Mouse (Mus musculus): ENCODE measurements at regions not wholly inside any gene's neighbourhood (a gene's known extent, or its start where the extent isn't known, plus 50 kb on each side); places are given as distances from the start of the nearest gene placed in this dataset.
"Not testable (repeated sequence)": the region's sequence is repeated elsewhere in the genome, so short reads cannot be mapped to it uniquely, and the experiment has no call there.

- no peak for TF ChIP-seq EP300 (IDR thresholded peaks at IDR 0.05)
- no peak for TF ChIP-seq CTCF (IDR thresholded peaks at IDR 0.05)
- no peak overlapping the region for H3K27ac ChIP-seq (ENCODE audit: low read length)
- H3K36me3 ChIP-seq (ENCODE audit: insufficient read depth, low read length): no peaks in the 10 kb centered on the region
- 51% methylated on average over 4 of the region's 4 CpGs for WGBS
- DNase-seq (ENCODE audit: low spot score) (peak; percentile 44), ATAC-seq (peak; percentile 80)
- H3K27me3 ChIP-seq (replicated peaks; ENCODE audit: insufficient read depth, low read length): no peaks in the 10 kb centered on the region
- H3K4me3 ChIP-seq (ENCODE audit: low read depth, low read length): no peak overlapping the region
- no peaks in the 10 kb centered on the region for H3K9me3 ChIP-seq (ENCODE audit: low read length)
- H3K4me2 ChIP-seq (replicated peaks; ENCODE audit: low read depth, low read length): no peak overlapping the region
- H3K4me1 ChIP-seq (ENCODE audit: insufficient read depth, low read depth, low read length): no peaks in the 10 kb centered on the region
- no peak overlapping the region for H3K9ac ChIP-seq (replicated peaks; ENCODE audit: low read depth)
Measured at GRCm38 (mm10) chr10:3155542-3155941, 112.0 kb downstream of the H60c start.

- H3K9me3 ChIP-seq (ENCODE audit: low read length): no peaks in the 10 kb centered on the region
- H3K27ac ChIP-seq (ENCODE audit: low read length): no peak overlapping the region
- H3K4me2 ChIP-seq (replicated peaks; ENCODE audit: low read depth, low read length): no peak overlapping the region
- H3K9ac ChIP-seq (replicated peaks; ENCODE audit: low read depth): no peak overlapping the region
- TF ChIP-seq CTCF (IDR thresholded peaks at IDR 0.05) (no peak), EP300 (IDR thresholded peaks at IDR 0.05) (no peak)
- H3K4me3 ChIP-seq (ENCODE audit: low read depth, low read length): no peak overlapping the region
- ATAC-seq (no peak), DNase-seq (ENCODE audit: low spot score) (no peak)
- H3K27me3 ChIP-seq (replicated peaks; ENCODE audit: insufficient read depth, low read length): no peaks in the 10 kb centered on the region
- 80% methylated on average over 4 of the region's 4 CpGs for WGBS
- H3K36me3 ChIP-seq (ENCODE audit: insufficient read depth, low read length): no peaks in the 10 kb centered on the region
- H3K4me1 ChIP-seq (ENCODE audit: insufficient read depth, low read depth, low read length): no peaks in the 10 kb centered on the region
Measured at GRCm38 (mm10) chr10:3148171-3148570, 119.4 kb downstream of the H60c start.

GRCm38 (mm10) chr10:3139306-3139705, 128.3 kb downstream of the H60c start:
- WGBS: 83% methylated on average over 4 of the region's 4 CpGs
- no peak overlapping the region for H3K9ac ChIP-seq (replicated peaks; ENCODE audit: low read depth)

DNA sequence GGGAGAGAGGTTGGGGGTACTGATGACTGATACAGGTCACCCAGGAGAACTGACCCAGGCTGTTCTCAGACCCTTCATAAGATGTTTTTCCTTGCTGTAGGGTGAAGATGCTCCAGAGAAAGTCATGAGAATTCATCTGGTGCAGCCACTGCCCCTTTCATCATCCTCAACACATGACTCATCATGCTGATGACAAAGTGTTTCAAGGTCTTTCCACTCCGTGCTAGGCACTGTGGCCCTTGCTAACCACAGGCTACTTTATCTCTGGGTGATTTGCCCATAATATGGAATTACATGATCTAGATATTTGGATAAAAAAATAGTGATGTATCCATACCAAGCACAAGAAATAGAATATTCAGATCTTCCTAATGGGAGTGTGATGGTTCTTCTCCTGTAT, 140.1 kb downstream of the H60c start:
- Histone ChIP-seq H3K4me2 (replicated peaks; ENCODE audit: low read depth, low read length) (no peak overlapping the region), H3K4me1 (ENCODE audit: insufficient read depth, low read depth, low read length) (no peaks in the 10 kb centered on the region), H3K27ac (ENCODE audit: low read length) (no peak overlapping the region), H3K9ac (replicated peaks; ENCODE audit: low read depth) (no peak overlapping the region), H3K27me3 (replicated peaks; ENCODE audit: insufficient read depth, low read length) (no peaks in the 10 kb centered on the region), H3K36me3 (ENCODE audit: insufficient read depth, low read length) (no peaks in the 10 kb centered on the region), H3K9me3 (ENCODE audit: low read length) (no peaks in the 10 kb centered on the region), H3K4me3 (ENCODE audit: low read depth, low read length) (no peak overlapping the region)
- DNase-seq (ENCODE audit: low spot score): no peak
- 50% methylated on average over 1 of the region's 1 CpGs for WGBS
- no peak for ATAC-seq
- no peak for TF ChIP-seq CTCF (IDR thresholded peaks at IDR 0.05)
- no peak for TF ChIP-seq EP300 (IDR thresholded peaks at IDR 0.05)

More at GRCm38 (mm10) chr10:3139306-3139705, 128.3 kb downstream of the H60c start:
- Histone ChIP-seq H3K27ac (ENCODE audit: low read length) (no peak overlapping the region), H3K9me3 (ENCODE audit: low read length) (no peaks in the 10 kb centered on the region), H3K4me2 (replicated peaks; ENCODE audit: low read depth, low read length) (no peak overlapping the region), H3K4me1 (ENCODE audit: insufficient read depth, low read depth, low read length) (no peaks in the 10 kb centered on the region), H3K4me3 (ENCODE audit: low read depth, low read length) (no peak overlapping the region), H3K36me3 (ENCODE audit: insufficient read depth, low read length) (no peaks in the 10 kb centered on the region), H3K27me3 (replicated peaks; ENCODE audit: insufficient read depth, low read length) (no peaks in the 10 kb centered on the region)
- no peak for DNase-seq (ENCODE audit: low spot score)
- TF ChIP-seq CTCF (IDR thresholded peaks at IDR 0.05): no peak
- no peak for TF ChIP-seq EP300 (IDR thresholded peaks at IDR 0.05)
- no peak for ATAC-seq

GRCm38 (mm10) chr10:3117451-3118070, 150.0 kb downstream of the H60c start:
- no peak for ATAC-seq
- WGBS: 84% methylated on average over 3 of the region's 3 CpGs
- H3K4me1 ChIP-seq (ENCODE audit: insufficient read depth, low read depth, low read length): no peaks in the 10 kb centered on the region

GRCm38 (mm10) chr10:3114421-3114820, 153.2 kb downstream of the H60c start:
- H3K4me2 ChIP-seq (replicated peaks; ENCODE audit: low read depth, low read length); H3K9ac ChIP-seq (replicated peaks; ENCODE audit: low read depth); DNase-seq (ENCODE audit: low spot score); H3K27me3 ChIP-seq (replicated peaks; ENCODE audit: insufficient read depth, low read length); ATAC-seq; H3K27ac ChIP-seq (ENCODE audit: low read length); H3K4me1 ChIP-seq (ENCODE audit: insufficient read depth, low read depth, low read length); H3K9me3 ChIP-seq (ENCODE audit: low read length); H3K36me3 ChIP-seq (ENCODE audit: insufficient read depth, low read length); H3K4me3 ChIP-seq (ENCODE audit: low read depth, low read length): not testable (repeated sequence)
- WGBS: 82% methylated on average over 4 of the region's 8 CpGs

More at GRCm38 (mm10) chr10:3117451-3118070, 150.0 kb downstream of the H60c start:
- H3K27me3 ChIP-seq (replicated peaks; ENCODE audit: insufficient read depth, low read length): no peaks in the 10 kb centered on the region
- H3K4me3 ChIP-seq (ENCODE audit: low read depth, low read length): no peak overlapping the region
- TF ChIP-seq EP300 (IDR thresholded peaks at IDR 0.05) (no peak), CTCF (IDR thresholded peaks at IDR 0.05) (no peak)
- no peak overlapping the region for H3K27ac ChIP-seq (ENCODE audit: low read length)
- no peaks in the 10 kb centered on the region for H3K36me3 ChIP-seq (ENCODE audit: insufficient read depth, low read length)
- DNase-seq (ENCODE audit: low spot score): no peak
- H3K9me3 ChIP-seq (ENCODE audit: low read length): peaks cover 12% of the 10 kb centered on the region; the same call in 1 of the 2 replicates
- H3K4me2 ChIP-seq (replicated peaks; ENCODE audit: low read depth, low read length): no peak overlapping the region
- H3K9ac ChIP-seq (replicated peaks; ENCODE audit: low read depth): no peak overlapping the region

DNA sequence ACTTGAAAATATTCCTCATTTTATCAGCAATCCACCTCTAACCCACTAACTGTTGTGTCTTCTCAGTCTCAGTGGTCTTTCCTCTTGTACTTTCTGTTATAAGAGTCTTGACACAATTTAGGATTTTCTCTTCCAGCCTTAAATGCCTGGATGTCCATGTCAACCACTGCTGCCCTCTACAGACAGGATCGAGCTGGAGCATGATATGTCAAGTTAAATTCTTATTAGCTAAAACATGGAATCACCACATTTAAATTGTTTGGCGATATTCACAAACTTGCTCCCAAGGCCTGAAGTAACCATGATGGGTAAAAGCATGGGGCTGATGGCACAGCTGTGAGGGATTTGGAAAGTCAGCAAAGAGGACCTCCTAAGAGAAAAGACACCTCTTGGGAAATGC, 159.6 kb downstream of the H60c start:
- not testable (repeated sequence) for ATAC-seq; DNase-seq (ENCODE audit: low spot score); H3K9me3 ChIP-seq (ENCODE audit: low read length); H3K27ac ChIP-seq (ENCODE audit: low read length); H3K27me3 ChIP-seq (replicated peaks; ENCODE audit: insufficient read depth, low read length); H3K4me3 ChIP-seq (ENCODE audit: low read depth, low read length); H3K9ac ChIP-seq (replicated peaks; ENCODE audit: low read depth); H3K4me1 ChIP-seq (ENCODE audit: insufficient read depth, low read depth, low read length); H3K4me2 ChIP-seq (replicated peaks; ENCODE audit: low read depth, low read length); H3K36me3 ChIP-seq (ENCODE audit: insufficient read depth, low read length)
- 79% methylated on average over 2 of the region's 2 CpGs for WGBS
